Mouse (Mus musculus): ENCODE measurements around the gene Ppif.

Ppif gene

GRCm38 (mm10) chr14:25726226-25727148 lies 32.5 kb downstream of the Ppif start:
- in situ Hi-C loops (cut with MboI; ENCODE audit: unreplicated experiment in 2 of 2) = no loop called here

GRCm38 (mm10) chr14:25727149-25727510 lies 33.2 kb downstream of the Ppif start:
- in situ Hi-C loops (cut with MboI; ENCODE audit: unreplicated experiment in 2 of 2) = no loop called here

- in situ Hi-C loops (cut with MboI; ENCODE audit: unreplicated experiment in 2 of 2) = no loop called here
Measured at GRCm38 (mm10) chr14:25734736-25735716, 41.1 kb downstream of the Ppif start.

- in situ Hi-C loops (cut with MboI; ENCODE audit: unreplicated experiment in 2 of 2) = no loop called here
Measured at GRCm38 (mm10) chr14:25736140-25736539, 42.2 kb downstream of the Ppif start.

GRCm38 (mm10) chr14:25736589-25736988 lies 42.6 kb downstream of the Ppif start:
- in situ Hi-C loops (cut with MboI; ENCODE audit: unreplicated experiment in 2 of 2) = no loop called here

- in situ Hi-C loops (cut with MboI; ENCODE audit: unreplicated experiment in 2 of 2) = no loop called here
Measured at GRCm38 (mm10) chr14:25738591-25739001, 44.6 kb downstream of the Ppif start.

- in situ Hi-C loops (cut with MboI; ENCODE audit: unreplicated experiment in 2 of 2) = no loop called here
Measured at GRCm38 (mm10) chr14:25739957-25740565, 46.1 kb downstream of the Ppif start.

GRCm38 (mm10) chr14:25741211-25741610 lies 47.3 kb downstream of the Ppif start:
- in situ Hi-C loops (cut with MboI; ENCODE audit: unreplicated experiment in 2 of 2) = no loop called here

- in situ Hi-C loops (cut with MboI; ENCODE audit: unreplicated experiment in 2 of 2) = no loop called here
Measured at GRCm38 (mm10) chr14:25741840-25742367, 48.0 kb downstream of the Ppif start.

GRCm38 (mm10) chr14:25742943-25743342 lies 49.0 kb downstream of the Ppif start:
- in situ Hi-C loops (cut with MboI; ENCODE audit: unreplicated experiment in 2 of 2) = no loop called here

- in situ Hi-C loops (cut with MboI; ENCODE audit: unreplicated experiment in 2 of 2) = no loop called here
Measured at GRCm38 (mm10) chr14:25745365-25746184, 51.6 kb downstream of the Ppif start.

GRCm38 (mm10) chr14:25746371-25746770 lies 52.4 kb downstream of the Ppif start:
- in situ Hi-C loops (cut with MboI; ENCODE audit: unreplicated experiment in 2 of 2) = no loop called here

GRCm38 (mm10) chr14:25746971-25747945 lies 53.3 kb downstream of the Ppif start:
- in situ Hi-C loops (cut with MboI; ENCODE audit: unreplicated experiment in 2 of 2) = no loop called here

GRCm38 (mm10) chr14:25747996-25748756 lies 54.2 kb downstream of the Ppif start:
- in situ Hi-C loops (cut with MboI; ENCODE audit: unreplicated experiment in 2 of 2) = no loop called here

- in situ Hi-C loops (cut with MboI; ENCODE audit: unreplicated experiment in 2 of 2) = no loop called here
Measured at GRCm38 (mm10) chr14:25749143-25749909, 55.4 kb downstream of the Ppif start.
